Mouse (Mus musculus): ENCODE measurements around the gene Zfp963.

GRCm38 (mm10) chr8:69752437-69752836 is 2.7 kb upstream of the Zfp963 start:
- no peak for TF ChIP-seq POLR2A (IDR thresholded peaks at IDR 0.05; ENCODE audit: insufficient read depth, low read depth, low read length)
- TF ChIP-seq CTCF (IDR thresholded peaks at IDR 0.05; ENCODE audit: insufficient read depth, low read depth, low read length) = no peak

Data from olfactory bulb, adult 2 months (tissue).